Mouse (Mus musculus): Measurements from ENCODE around the gene 1700001C19Rik.

DNA sequence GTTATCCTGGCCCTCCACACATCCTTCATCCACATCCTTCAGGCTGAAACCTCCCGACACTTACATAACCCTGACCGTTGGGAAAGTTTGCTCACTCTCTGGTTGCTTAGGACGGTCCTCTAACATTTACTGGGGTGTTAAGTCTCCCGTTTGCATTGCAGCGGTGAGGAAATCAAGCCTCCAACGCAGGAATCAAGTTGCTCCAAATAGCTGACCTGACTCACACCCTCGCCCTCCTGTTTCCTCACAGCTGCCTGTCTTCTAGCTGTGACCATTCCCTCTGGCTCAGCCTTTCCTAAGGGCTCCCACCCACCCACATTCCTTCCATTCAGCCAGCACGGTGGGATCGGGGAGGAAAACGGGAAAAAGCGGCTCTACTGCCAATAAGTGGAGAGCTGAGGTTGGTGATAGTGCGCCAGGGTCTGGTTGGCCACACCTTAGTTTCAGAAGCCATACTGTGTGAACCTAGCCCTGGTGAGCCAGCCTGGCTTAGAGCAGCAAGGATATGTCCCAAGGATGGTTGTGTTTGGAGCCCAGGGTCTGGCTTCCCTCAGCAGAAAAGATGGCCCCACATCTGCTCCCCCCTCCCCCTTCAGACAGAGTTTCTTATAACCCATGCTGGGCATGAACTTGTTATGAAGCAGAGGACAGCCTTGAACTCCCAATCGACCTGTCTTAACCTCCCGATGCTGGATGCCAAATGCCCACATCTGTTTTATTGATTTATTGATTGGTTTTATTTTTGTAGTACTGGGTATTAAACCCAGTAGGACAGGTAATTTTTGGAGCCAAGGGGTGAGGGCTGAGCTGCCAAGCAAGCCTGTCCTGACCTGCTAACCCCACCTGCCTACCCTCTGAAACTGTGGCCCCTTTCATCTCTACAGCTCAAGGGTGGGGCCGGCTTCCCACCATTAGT lies 35.5 kb upstream of the 1700001C19Rik start:
- TF ChIP-seq CTCF (IDR thresholded peaks at IDR 0.05; ENCODE audit: low read depth) = no peak
- no peak for TF ChIP-seq EP300 (optimal IDR thresholded peaks at IDR 0.05)
